Mouse (Mus musculus): ENCODE results near the gene Adra2b.

Adra2b gene

DNA sequence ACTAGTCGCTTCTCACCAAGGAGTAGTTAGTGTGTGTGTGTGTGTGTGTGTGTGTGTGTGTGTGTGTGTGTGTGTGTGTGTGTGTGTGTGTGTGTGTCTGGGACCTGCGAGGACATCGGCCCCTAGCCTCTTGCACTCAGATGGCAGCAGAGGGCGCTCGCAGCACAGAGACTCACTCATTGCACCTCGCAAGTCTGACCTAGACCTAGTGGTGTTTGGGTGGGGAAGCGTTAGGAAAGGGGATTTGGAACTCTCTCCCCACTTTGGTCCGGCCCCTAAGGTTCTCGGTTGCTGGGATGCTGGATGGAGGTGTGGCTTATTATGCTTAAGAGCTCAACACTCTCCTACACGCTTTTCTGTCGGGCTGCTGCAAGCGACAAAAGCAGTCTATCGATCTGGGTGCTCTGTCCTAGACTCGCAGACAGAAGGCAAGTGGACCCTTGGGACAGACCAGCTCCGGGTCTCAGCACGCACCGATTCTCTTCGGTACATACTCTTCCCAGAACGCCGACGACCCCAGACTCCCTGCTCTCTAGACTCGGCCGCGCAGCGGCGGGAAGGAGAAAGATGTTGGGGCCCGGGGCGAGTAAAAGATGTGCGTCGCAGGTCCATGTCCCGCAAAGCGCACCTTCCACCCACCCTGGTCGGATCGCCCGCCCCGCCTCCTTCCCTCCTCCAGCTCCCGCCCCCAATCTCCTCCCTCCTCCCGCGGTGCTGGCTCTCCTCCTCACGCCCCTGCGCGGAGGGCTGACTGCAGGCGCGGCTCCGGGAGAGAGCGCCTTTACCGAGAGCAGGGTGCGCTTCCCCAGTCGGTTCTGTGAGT, at the start of gene Adra2b:
Gene Adra2b, plus strand, starts transcription at position 750 of the 823 bp plus-strand sequence.
- peak; percentile 80 to 83 for DNase-seq

- no peak for DNase-seq
These were observed 49.1 kb upstream of the Adra2b start for GRCm38 (mm10) chr2:127313878-127314277.

DNA sequence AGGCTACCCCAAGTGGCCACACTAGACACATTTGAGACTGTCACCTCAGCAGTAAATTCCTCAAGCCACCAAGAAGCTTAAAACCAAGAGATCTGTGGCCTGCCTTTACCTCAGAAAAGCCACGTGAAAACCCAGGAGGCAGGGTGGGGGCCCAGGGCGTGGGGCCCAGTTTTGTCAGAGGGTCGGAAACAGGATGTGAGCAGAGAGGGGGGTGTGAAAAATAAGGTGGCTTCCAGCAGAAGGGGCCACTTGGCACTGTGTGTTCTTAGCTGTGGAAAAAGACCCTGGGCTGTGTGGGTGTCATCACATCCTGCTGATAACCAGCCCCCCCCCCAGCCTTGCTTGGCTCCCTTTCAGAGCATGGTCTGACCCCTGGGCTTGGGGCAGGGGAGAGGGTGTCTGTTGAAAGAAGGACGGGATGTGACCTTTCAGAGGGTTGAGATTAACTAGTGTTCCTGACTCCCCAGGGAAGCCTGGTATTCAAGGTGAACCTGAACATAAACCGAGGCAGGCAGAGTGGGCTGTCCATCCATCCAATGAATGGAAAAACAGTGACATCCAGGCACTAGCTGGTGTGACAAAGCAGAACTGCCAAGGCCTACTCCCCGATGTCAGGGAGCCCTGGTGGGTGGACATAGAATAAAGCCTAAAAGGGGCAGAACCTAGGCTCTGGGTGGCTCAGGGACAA, 48.4 kb upstream of the Adra2b start:
- no peak for DNase-seq

- DNase-seq, result no peak
These were observed 47.9 kb upstream of the Adra2b start for GRCm38 (mm10) chr2:127315155-127315470.

- DNase-seq, result no peak
These were observed 46.6 kb upstream of the Adra2b start for GRCm38 (mm10) chr2:127316431-127316830.

DNA sequence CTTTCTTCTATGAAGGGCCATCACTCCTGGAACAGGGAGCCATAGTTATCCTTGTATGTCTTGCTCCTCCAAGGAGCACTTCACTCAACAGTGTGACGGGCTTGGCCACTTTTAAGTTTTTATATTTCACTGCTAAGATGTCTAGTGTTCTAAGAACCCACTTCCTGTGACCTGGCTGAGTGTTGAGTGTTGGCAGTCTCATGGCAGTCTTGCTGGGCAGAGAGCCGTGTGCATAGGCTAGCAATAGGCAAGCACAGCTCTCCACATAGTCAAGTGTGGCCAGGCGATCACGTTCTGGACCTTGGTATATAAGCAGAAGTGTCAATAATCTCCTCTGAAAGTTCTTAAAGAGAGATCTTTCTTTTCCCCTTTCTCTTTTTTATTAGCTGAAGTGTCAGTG, 44.9 kb upstream of the Adra2b start:
- DNase-seq, result no peak

DNA sequence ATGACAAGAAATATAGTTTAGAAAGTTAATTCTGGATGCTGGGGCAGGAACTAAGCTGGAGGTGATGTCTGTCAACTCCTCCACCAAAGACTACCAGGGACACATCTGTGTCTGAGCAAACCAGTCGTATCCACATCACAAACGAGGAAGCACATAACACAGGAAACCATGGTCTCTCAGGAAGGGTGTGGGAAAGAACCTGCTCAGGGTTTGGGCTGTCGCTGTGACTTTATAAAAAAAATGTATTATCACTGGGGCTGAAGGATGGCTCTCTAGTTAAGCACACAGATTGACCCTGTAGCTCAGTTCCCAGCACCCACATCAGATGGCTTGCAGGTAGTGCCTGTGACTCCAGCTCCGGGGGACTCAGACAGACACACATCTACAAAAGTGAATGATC, 43.9 kb upstream of the Adra2b start:
- no peak for DNase-seq

GRCm38 (mm10) chr2:127322671-127323285, 40.2 kb upstream of the Adra2b start:
- DNase-seq, result no peak

- DNase-seq, result no peak
These were observed 39.3 kb upstream of the Adra2b start for GRCm38 (mm10) chr2:127323667-127324066.

DNA sequence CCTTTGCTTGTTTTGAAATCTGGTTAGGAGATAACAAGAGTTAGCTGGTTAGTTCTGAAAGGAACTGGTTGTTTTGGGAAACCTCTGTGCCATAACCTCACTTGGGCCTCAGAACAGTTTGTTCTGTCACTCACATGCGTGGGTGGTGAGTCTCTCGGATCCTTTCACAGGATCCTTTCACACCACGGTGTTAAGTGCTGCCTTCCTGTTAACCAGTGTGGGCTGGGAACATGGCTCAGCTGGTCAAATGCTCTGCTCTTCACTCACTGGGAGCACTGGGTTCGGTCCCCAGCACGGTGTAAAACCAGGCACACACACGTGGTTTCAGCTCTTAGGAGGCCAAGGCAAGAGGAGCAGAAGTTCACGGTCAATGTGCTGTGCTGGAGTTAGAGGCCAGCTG, 38.6 kb upstream of the Adra2b start:
- no peak for DNase-seq

DNA sequence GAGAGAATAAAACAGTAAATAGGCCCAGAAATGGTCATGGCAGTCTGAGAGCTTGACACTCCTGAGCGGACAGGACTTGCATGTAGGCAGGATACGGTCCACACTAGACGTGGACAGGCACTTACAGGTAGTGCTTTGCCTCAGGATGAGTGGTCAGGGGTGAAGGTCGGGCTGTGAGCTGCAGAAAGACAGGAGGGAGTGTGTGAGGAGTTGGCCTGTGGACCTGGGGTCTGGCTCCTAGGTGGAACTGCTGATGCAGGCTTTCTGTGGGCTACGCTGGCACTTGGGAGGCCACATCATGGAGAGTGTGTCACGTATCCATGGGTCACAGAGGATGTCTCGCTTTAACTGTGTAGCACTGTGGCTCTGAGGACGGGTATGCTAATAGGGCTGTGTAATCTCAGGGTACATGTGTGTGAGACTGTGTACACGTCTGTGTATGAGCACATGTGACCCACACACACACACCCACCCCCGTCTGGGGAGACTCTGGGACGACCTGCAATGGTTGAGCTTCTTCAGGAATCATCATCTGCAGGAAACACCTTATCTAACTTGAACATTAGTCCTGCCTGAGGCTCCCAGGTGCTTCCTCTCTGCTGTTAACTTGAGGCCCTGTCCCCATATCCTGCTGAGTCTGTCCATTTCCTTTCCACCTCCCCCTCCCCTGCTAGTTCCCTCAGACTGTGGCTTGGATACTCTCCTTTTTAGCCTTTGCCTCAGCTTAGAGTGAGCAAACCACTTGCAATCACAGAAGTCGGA, 34.7 kb upstream of the Adra2b start:
- DNase-seq, result no peak

- no peak for DNase-seq
These were observed 30.0 kb upstream of the Adra2b start for GRCm38 (mm10) chr2:127332807-127333570.

DNA sequence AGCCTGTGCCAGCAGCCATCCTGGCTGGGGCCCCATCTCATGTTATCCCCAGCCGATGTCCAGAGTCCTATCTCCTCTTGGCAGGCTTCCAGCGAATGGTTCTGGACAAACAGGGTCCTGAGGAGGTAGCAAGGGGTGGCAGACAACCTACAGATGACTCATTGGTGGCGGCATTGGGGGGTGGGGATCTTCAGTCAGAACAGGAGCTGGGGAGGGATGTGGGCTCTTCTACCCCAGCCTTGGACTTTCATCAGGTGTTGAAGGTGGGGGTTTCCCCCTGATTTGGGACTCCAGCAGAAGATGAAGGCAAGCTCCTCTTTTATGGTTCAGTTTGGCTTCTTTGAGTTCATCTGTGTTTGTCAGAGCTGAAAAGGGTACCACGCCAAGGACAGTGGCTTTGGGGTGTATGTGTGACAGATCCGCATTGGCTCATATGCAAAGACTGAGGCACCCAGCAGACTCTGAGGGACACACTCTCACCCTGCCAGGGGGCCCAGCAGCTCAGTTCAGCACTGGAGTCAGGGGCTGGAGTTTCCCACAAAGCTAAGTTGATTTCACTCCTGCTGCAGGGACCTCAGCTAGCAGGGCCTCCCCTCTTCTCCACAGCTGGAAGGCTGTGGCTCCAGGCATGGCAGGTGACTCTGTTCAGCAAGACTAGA, 28.9 kb upstream of the Adra2b start:
- no peak for DNase-seq

DNA sequence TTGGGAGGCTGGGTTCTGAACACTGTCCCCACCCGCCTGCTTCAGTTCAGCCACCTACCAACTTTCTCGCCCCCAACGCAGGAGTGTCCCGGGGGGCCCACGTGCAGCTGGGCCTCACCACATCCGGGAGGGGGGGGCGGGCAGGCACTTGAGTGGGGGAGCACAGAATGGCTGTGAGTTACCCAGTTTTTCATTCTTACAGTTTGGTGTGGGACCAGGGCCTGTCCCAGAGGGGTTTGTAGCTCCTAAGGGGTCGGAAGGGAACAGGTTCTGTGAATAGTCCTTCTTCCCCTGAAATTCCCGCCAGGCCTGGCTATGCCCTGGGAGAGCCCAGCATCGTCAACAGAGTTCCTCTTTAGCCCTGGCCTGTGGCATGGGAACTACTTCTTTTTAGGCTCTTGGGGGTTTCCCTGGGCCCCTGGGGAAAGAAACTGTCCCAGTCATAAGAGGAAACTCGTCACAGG, 27.9 kb upstream of the Adra2b start:
- DNase-seq, result no peak

DNA sequence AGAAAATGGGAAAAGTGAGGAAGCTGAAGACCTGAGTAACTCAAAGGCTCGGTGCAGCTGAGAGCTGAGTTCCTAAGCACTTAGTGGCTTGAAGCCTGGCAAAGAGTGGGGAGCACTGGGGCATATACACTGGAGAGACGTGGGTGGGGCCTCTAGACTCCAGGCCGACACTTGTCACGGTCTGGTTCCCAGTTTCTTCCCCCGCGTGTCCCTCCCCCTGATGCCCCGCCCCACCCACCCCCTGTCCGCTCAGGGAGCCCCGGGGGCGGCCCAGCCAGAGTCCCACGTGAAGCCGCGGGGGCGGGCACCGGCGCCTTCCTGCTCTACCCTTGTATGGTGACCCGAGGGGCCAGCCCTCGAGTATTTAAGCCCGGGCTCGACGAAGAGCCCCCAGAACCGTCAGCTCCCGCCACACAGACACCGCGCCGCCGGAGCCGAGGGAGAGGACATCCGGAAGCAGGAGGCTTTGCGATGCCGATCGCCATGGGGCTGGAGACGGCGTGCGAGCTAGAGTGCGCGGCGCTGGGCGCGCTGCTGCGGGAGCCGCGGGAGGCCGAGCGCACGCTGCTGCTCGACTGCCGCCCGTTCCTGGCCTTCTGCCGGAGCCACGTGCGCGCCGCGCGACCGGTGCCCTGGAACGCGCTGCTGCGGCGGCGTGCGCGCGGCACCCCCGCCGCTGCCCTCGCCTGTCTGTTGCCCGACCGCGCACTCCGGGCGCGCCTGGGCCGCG, 27.1 kb upstream of the Adra2b start, which contains the start of gene Dusp2:
Gene Dusp2, plus strand, starts transcription at position 393 of the 730 bp plus-strand sequence.
- peak; percentile 56 to 65 for DNase-seq

- DNase-seq, result no peak
These were observed 26.5 kb upstream of the Adra2b start for GRCm38 (mm10) chr2:127336497-127336832.

GRCm38 (mm10) chr2:127336885-127337284, 26.1 kb upstream of the Adra2b start:
- DNase-seq, result no peak

- DNase-seq, result peak; percentile 25 to 48
These were observed 25.5 kb upstream of the Adra2b start for GRCm38 (mm10) chr2:127337531-127337930.

DNA sequence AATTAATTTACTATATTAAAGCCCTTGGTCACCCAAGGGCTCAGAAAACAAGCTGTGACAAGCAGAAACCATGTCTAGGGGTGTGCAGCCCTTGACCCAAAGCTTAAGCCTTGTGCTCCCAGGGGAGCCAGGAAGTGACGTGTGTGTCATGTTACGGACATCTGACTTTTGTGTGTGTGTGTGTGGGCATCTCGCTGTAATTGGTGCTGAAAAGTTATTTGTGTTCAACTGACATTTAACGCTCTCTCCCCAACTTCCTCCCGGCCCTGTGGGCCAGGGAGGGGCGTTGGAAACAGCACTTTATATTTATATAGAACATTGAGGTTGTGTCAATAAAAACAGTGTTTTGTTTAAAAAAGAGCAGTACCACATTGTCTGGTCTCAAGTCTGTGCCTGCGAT, 25.0 kb upstream of the Adra2b start:
- DNase-seq, result no peak

- no peak for DNase-seq
These were observed 24.6 kb upstream of the Adra2b start, which contains the start of gene Astl for GRCm38 (mm10) chr2:127338416-127338815. Gene Astl, plus strand, starts transcription at chr2:127338639.

- DNase-seq, result no peak
These were observed 24.2 kb upstream of the Adra2b start for GRCm38 (mm10) chr2:127338833-127339232.
